Mouse (Mus musculus) mature B cell (primary cell): ENCODE results near the gene Tgfb1.

Experiments used
- in situ Hi-C: fragments of 300-500 bp; cut with MboI; formaldehyde crosslinking; loops from 2 replicates; pipeline ENCODE4 v1.14.3; 2019

Gene Tgfb1

DNA sequence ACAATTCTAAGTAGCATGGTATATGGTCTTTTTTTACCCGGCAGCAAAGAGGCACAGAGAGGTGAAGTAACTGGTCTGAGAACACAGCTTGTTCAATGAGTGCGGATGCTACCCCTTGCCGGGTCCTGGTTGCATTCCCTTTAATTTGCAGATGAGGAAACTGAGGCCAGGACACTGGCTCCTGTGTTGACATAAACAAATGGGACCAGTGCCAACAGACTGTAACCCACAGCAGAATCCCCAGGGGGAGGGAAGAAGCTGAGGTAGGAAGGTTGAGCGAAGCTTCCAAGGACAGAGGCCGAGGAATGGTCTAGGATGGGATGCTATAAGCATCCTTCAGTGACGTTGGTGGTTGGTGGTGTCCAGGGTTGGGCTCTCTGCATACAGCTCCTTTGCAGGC is 11.4 kb upstream of the Tgfb1 start:
- in situ Hi-C loops = no loop called here

DNA sequence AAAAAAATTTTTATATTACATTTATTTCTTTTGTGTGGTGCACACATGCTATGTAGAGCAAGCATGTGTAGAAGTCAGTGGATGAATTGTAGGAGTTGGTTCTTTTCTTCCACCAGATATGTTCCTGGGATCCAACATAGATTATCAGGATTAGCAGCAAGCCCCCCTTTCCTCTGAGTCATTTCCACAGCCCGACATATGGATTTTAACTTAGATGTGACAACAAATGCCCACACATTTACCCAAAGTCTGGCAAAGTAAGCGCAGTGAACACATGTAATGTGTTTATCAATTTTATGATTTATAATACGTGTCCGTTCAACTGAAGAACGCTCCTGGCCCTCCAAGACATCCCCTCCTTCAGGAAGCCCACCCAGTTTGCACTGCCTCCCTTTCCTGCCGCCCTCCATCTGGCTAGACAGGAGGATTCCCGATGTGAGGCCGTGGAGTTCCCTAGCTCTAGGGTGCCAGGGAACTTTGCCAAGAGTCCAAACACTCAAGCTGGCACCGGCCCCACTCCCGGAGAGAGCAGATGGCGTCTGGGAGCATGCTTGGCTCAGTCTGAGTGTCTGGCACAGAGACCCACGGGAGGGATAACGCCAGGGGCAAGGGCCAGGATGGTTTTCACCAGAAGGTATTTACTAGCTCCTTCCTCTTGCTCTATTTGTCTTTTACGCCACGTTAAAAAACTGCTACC is 10.6 kb upstream of the Tgfb1 start:
- in situ Hi-C loops = no loop called here

GRCm38 (mm10) chr7:25677013-25677412 is 9.8 kb upstream of the Tgfb1 start:
- in situ Hi-C loops = no loop called here

DNA sequence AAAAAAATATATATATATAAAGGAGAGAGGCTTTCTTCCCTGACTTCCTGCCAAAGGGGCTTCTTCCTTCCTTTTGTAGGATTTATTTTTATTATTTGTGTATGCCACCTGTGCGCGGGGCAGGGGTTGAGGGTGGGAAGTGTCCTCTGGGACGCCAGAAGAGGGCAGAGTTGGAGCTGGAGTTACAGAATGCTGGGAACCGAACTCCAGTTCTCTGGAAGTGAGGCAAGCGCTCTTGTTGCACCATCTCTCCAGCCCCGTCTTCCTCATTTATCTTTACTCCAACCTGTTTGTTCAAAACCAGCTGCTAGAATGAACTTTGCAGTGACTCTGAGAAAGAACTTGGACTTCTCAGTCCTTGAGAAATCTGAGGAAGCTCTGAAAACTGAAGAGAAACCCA is 6.8 kb upstream of the Tgfb1 start:
- in situ Hi-C loops = no loop called here

DNA sequence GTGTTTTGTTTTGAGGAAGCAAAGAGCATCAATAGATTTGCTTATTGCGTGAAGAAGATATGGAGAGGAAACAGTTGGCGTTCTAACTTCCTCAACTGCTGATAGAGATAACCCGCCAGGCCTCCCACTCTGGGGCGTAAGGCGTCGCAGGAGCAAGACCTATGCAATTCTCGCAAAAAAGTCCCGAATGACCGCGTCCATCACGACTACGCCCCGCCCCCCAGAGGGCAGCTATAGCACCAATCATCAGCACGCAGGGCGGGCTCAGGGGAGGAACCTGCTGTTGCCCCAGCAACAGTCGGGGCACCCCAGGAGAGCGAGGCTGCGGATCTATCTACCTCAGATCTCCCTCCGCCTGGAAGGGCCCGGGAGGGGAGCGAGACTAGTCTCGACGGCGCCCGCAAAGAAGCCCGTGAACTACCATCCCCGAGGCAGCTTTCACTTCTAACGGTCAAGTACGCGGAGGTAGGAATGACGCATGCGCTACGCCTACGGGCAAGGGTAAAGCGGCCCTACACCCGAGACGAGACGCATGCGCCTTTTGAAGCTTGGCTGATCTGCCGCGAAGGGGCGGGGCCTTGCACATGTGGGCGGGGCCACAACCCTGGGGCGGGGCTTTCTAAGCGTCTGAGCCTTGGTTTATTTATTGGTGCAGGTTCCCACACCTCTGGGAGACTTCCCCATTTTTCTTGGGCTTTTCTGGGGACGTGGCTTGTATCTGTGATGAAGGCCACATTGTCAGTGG is 6.1 kb upstream of the Tgfb1 start, which contains the start of gene B9d2:
TSS of gene B9d2 (plus strand) at position 267 of the 745 bp plus-strand sequence.
- in situ Hi-C loops = no loop called here

- in situ Hi-C loops = no loop called here
These were observed 5.2 kb upstream of the Tgfb1 start for GRCm38 (mm10) chr7:25681341-25682231.

DNA sequence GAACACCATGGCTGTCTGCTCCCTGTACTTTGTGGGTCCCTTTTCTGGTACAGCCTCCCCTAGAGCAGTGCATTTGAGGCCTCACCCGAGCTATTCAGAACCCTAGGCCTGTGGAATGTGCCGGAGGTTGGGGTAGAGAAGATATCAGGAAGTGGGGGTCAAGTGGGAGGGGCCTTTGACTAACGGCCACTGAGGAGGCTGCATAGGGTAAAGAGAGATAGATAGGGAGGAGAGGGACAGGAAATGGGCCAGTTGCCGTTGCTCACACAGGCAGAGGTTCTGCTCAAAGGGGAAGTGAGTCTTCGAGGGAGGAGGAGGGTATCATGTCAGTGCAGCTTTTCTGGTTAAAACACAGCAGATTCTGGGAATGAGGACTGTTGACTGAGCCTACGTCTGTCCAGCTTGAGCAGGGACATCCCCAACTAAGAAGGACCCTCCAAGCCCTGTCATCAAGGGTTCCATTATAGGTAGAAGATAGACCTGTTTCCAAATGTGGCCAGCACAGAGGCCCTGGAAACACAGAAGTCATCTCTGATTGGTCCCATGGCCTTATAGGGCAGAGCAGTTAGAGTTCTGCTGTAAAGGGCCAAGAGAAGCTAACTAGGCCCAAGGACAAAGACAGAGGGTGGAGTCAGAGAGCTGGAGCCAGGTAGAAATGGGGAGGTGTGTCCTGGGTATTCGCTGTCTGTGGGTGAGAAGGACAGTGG is 3.2 kb upstream of the Tgfb1 start:
- in situ Hi-C loops = no loop called here

DNA sequence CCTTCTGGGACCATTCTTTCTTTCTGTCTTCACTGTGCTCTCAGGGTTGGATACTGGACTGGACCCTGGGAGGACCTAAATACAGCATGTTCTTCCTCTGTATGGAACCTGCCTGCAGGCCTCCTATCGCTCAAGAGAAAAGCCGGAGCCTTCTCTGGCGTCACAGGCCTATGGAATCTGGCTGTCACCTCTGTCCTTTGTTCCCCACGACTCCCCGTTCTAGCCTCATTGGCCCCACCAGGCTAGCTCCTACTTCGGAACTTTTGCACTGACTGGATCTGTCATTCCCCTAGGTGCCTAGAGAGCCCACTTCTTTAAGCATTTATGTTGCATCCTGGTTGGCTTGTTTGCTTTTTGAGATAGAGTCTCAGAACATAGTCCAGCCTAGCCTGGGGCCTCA is 2.1 kb upstream of the Tgfb1 start:
- in situ Hi-C loops = no loop called here

DNA sequence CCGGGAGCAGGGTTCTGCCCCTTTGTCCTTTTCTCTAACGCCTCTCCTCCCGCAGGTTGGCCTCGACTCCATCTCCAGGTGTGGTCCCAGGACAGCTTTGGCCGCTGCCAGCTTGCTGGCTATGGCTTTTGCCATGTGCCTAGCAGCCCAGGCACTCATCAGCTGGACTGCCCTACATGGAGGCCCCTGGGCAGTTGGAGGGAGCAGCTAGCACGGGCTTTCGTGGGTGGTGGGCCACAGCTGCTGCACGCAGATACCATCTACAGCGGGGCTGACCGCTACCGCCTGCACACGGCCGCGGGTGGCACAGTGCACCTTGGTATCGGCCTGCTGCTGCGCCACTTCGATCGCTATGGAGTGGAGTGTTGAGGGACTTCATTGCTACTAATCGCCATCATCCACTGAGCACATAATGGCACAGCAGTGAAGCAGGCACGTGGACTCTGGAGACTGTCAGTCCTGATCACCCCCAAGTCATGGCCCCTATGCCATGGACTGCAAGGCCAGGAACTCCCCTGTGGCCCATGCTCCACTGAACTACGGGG is 804 bp upstream of the Tgfb1 start:
- in situ Hi-C loops = no loop called here

GRCm38 (mm10) chr7:25687811-25688401 is 1.1 kb downstream of the Tgfb1 start:
- in situ Hi-C loops = no loop called here

DNA sequence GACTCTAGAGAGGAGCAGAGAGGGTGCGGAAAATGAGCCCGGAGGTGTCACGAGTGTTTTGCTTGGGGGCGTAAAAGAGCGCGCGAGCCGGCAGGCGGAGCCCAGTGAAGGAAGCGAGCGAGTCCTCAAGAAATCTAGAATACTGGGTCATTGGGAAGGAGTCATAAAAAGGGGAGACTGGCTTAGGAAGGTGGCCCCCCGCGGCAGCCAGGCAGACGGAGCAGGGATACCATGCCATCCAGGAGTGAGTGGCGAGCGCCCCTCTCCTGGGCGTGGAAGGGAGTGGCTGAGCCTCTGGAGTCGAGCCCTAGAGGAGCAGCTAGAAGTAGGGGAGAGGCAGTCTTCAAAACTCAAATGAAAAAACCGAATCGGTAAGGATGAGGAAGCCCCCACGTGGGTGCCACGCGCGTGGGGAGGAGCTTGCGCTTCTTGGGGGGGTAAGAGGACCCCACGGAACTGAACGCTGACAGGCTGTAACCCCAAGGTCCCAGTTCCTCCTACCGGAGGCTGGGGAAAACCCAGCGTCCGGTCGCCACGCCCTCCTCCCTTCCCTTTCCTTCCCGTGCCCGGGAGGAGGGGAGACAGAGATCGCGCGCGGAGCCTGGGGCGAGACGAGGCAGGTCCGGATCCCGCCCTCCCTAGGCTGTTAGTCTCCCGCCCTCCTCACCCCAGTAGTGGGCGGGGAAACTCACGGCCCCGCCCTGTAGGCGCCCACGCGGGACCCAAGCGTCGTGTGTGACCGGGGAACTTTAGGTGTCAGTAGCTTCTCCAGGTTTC is 2.2 kb downstream of the Tgfb1 start:
- in situ Hi-C loops = no loop called here

DNA sequence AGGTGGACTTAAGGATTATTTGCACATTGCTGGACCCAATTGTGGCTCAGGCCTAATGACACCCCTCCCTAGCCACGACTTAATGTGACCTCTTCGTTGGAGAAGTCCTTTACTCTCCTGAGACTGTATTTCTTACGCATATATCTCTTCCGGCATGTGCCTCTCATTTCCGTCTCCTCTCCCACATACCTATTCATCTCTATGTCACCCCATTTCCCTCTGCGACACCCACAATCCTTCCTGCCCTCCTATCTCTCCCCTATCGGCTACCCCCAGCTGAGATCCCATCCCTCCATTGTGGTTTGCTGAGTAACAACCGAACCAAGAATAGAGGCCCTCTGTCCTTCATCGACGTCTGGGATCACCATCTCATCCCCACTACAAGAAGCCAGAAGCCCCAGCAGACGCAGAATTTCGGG is 2.8 kb downstream of the Tgfb1 start:
- in situ Hi-C loops = no loop called here

- in situ Hi-C loops = no loop called here
These were observed 3.2 kb downstream of the Tgfb1 start for GRCm38 (mm10) chr7:25690051-25690450.

DNA sequence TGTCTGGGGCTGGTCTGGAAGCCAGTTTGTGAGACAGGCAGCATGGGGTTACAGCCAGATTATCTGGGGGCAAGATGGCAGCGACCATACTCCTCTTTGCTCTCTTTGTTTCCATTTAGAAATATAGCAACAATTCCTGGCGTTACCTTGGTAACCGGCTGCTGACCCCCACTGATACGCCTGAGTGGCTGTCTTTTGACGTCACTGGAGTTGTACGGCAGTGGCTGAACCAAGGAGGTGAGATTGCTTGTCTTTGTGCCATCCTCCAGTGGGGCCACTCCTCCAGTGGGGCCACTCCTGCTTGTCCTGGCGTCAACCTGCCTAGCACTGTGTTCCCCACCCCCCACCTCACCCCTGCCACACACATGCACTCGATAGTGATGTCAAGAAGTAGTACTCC is 7.3 kb downstream of the Tgfb1 start:
- in situ Hi-C loops = no loop called here

DNA sequence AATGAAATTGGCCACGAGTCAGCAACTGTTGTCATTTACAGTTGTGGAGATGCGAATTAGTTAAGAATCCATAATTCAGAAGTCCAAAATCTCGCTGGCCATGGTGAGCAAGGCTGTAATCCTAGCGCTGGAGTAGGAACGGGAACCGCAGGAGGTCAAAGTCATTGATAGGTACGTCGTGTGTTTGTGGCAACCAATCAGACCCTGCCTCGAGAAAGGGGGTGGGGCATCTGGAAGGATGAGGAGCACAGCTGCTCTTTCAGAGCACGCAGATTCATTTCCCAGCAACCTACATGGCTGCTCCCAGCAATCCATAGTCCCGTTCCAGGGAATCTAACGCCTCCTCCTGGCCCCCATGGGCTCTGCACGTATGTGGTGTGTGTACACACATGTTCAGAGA is 13.0 kb downstream of the Tgfb1 start:
- in situ Hi-C loops = no loop called here

GRCm38 (mm10) chr7:25700732-25701131 is 13.9 kb downstream of the Tgfb1 start:
- in situ Hi-C loops = no loop called here

GRCm38 (mm10) chr7:25702350-25702749 is 15.5 kb downstream of the Tgfb1 start:
- in situ Hi-C loops = no loop called here

DNA sequence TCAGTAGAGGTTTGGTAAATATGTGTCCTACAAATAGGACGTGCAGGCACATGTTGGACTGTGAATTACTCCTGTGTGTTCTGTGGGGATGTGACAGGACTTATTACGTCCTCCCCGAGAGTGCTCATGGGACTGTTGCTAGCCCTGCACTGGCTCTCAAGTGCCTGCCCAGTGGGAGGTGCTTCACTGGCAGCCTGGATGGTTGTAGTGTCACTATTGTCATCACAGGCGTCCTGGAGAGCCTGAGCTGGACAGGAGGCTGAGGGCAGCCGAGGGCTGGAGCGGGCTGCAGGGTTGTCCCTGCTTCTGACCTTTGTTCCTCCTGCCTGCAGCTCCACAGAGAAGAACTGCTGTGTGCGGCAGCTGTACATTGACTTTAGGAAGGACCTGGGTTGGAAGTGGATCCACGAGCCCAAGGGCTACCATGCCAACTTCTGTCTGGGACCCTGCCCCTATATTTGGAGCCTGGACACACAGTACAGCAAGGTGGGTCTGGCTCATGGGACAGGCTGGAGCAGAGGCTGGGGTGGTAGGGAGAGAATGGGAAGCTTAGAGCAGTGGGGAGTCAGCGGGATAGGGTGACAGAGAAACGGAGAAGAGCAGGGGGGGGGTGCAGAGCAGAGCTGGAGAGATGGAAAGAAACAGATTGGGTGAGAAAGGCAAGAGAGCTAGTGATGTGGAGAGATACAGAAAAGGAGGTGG is 17.1 kb downstream of the Tgfb1 start:
- in situ Hi-C loops = no loop called here

DNA sequence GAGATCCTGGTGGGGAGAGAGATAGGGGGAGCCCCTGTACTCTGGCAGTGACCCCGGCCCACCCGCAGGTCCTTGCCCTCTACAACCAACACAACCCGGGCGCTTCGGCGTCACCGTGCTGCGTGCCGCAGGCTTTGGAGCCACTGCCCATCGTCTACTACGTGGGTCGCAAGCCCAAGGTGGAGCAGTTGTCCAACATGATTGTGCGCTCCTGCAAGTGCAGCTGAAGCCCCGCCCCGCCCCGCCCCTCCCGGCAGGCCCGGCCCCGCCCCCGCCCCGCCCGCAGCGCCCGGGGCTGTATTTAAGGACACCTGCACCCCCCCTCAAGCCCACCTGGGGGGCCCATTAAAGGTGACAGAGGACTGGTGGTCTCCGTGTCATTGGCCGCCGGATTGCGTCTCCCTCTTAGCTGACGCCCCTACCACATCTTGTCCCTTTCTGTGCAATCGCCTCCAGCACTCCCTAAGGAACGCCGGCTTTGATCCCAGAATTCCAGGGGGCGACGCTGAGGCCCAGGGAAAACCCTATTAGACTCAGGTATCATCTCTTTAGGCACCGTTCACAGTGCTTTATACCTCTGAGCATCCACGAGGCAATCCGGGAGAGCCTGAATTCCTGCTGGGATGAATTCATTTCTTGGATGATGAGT is 18.0 kb downstream of the Tgfb1 start:
- in situ Hi-C loops = no loop called here
